Mouse (Mus musculus): ENCODE results near the gene Epb41. TPM values are rescaled to one million over a fixed set of nuclear protein-coding genes. Genes with fewer than 3 reads are reported as not detected.

Epb41 gene
- polyA plus RNA-seq, 1 experiment from 2014 or later: 139 TPM

- Histone ChIP-seq H3K4me2 (ENCODE audit: low read depth, low read length) (no peak overlapping the region), H3K9ac (replicated peaks; ENCODE audit: low read length) (no peak overlapping the region), H3K27me3 (ENCODE audit: control insufficient read depth, insufficient read depth, low read length) (no peaks in the 10 kb centered on the region), H3K4me1 (ENCODE audit: control insufficient read depth, insufficient read depth, low read length) (no peaks in the 10 kb centered on the region), H3K4me3 (ENCODE audit: low read depth, low read length) (no peak overlapping the region), H3K27ac (replicated peaks; ENCODE audit: low read depth, low read length) (no peak overlapping the region), H3K9me3 (replicated peaks; ENCODE audit: control insufficient read depth, low read length) (no peaks in the 10 kb centered on the region), H3K36me3 (replicated peaks; ENCODE audit: control insufficient read depth, insufficient read depth, low read depth, low read length) (no peaks in the 10 kb centered on the region)
- WGBS: 78% methylated on average over 2 of the region's 2 CpGs
- no peak for DNase-seq (ENCODE audit: low spot score)
- ATAC-seq (replicated peaks; ENCODE audit: insufficient number of reproducible peaks, low FRiP score, low TSS enrichment, low read depth): no peak
These were observed 49.9 kb downstream of the Epb41 start for GRCm38 (mm10) chr4:132025264-132025663.

- no peak for ATAC-seq (replicated peaks; ENCODE audit: insufficient number of reproducible peaks, low FRiP score, low TSS enrichment, low read depth)
- no peaks in the 10 kb centered on the region for H3K4me1 ChIP-seq (ENCODE audit: control insufficient read depth, insufficient read depth, low read length)
These were observed 51.3 kb downstream of the Epb41 start for GRCm38 (mm10) chr4:132023816-132024215.

GRCm38 (mm10) chr4:132022639-132023038, 52.5 kb downstream of the Epb41 start:
- ATAC-seq (replicated peaks; ENCODE audit: insufficient number of reproducible peaks, low FRiP score, low TSS enrichment, low read depth) (no peak), DNase-seq (ENCODE audit: low spot score) (no peak)
- no peak overlapping the region for H3K27ac ChIP-seq (replicated peaks; ENCODE audit: low read depth, low read length)
- no peaks in the 10 kb centered on the region for H3K9me3 ChIP-seq (replicated peaks; ENCODE audit: control insufficient read depth, low read length)
- no peaks in the 10 kb centered on the region for H3K4me1 ChIP-seq (ENCODE audit: control insufficient read depth, insufficient read depth, low read length)
- H3K27me3 ChIP-seq (ENCODE audit: control insufficient read depth, insufficient read depth, low read length): no peaks in the 10 kb centered on the region
- no peak overlapping the region for H3K4me2 ChIP-seq (ENCODE audit: low read depth, low read length)
- 96% methylated on average over 4 of the region's 4 CpGs for WGBS
- no peaks in the 10 kb centered on the region for H3K36me3 ChIP-seq (replicated peaks; ENCODE audit: control insufficient read depth, insufficient read depth, low read depth, low read length)
- H3K9ac ChIP-seq (replicated peaks; ENCODE audit: low read length): no peak overlapping the region
- no peak overlapping the region for H3K4me3 ChIP-seq (ENCODE audit: low read depth, low read length)

More at GRCm38 (mm10) chr4:132023816-132024215, 51.3 kb downstream of the Epb41 start:
- Histone ChIP-seq H3K27me3 (ENCODE audit: control insufficient read depth, insufficient read depth, low read length) (no peaks in the 10 kb centered on the region), H3K9ac (replicated peaks; ENCODE audit: low read length) (no peak overlapping the region), H3K4me3 (ENCODE audit: low read depth, low read length) (no peak overlapping the region), H3K36me3 (replicated peaks; ENCODE audit: control insufficient read depth, insufficient read depth, low read depth, low read length) (no peaks in the 10 kb centered on the region), H3K9me3 (replicated peaks; ENCODE audit: control insufficient read depth, low read length) (no peaks in the 10 kb centered on the region), H3K4me2 (ENCODE audit: low read depth, low read length) (no peak overlapping the region), H3K27ac (replicated peaks; ENCODE audit: low read depth, low read length) (no peak overlapping the region)
- 94% methylated on average over 2 of the region's 2 CpGs for WGBS
- no peak for DNase-seq (ENCODE audit: low spot score)

GRCm38 (mm10) chr4:132021883-132022282, 53.2 kb downstream of the Epb41 start:
- WGBS: 93% methylated on average over 7 of the region's 7 CpGs
- H3K9ac ChIP-seq (replicated peaks; ENCODE audit: low read length): no peak overlapping the region
- no peak overlapping the region for H3K27ac ChIP-seq (replicated peaks; ENCODE audit: low read depth, low read length)
- H3K36me3 ChIP-seq (replicated peaks; ENCODE audit: control insufficient read depth, insufficient read depth, low read depth, low read length): no peaks in the 10 kb centered on the region
- DNase-seq (ENCODE audit: low spot score) (no peak), ATAC-seq (replicated peaks; ENCODE audit: insufficient number of reproducible peaks, low FRiP score, low TSS enrichment, low read depth) (no peak)
- H3K4me3 ChIP-seq (ENCODE audit: low read depth, low read length): no peak overlapping the region
- H3K27me3 ChIP-seq (ENCODE audit: control insufficient read depth, insufficient read depth, low read length): no peaks in the 10 kb centered on the region
- H3K4me1 ChIP-seq (ENCODE audit: control insufficient read depth, insufficient read depth, low read length): no peaks in the 10 kb centered on the region
- H3K4me2 ChIP-seq (ENCODE audit: low read depth, low read length): no peak overlapping the region
- no peaks in the 10 kb centered on the region for H3K9me3 ChIP-seq (replicated peaks; ENCODE audit: control insufficient read depth, low read length)

GRCm38 (mm10) chr4:132018547-132018946, 56.6 kb downstream of the Epb41 start:
- Histone ChIP-seq H3K27me3 (ENCODE audit: control insufficient read depth, insufficient read depth, low read length) (no peaks in the 10 kb centered on the region), H3K4me1 (ENCODE audit: control insufficient read depth, insufficient read depth, low read length) (no peaks in the 10 kb centered on the region), H3K9me3 (replicated peaks; ENCODE audit: control insufficient read depth, low read length) (no peaks in the 10 kb centered on the region), H3K4me3 (ENCODE audit: low read depth, low read length) (no peak overlapping the region), H3K27ac (replicated peaks; ENCODE audit: low read depth, low read length) (no peak overlapping the region), H3K4me2 (ENCODE audit: low read depth, low read length) (no peak overlapping the region), H3K36me3 (replicated peaks; ENCODE audit: control insufficient read depth, insufficient read depth, low read depth, low read length) (no peaks in the 10 kb centered on the region), H3K9ac (replicated peaks; ENCODE audit: low read length) (no peak overlapping the region)
- DNase-seq (ENCODE audit: low spot score) (no peak), ATAC-seq (replicated peaks; ENCODE audit: insufficient number of reproducible peaks, low FRiP score, low TSS enrichment, low read depth) (no peak)
- WGBS: 37% methylated on average over 4 of the region's 4 CpGs

- H3K27me3 ChIP-seq (ENCODE audit: control insufficient read depth, insufficient read depth, low read length): no peaks in the 10 kb centered on the region
- H3K36me3 ChIP-seq (replicated peaks; ENCODE audit: control insufficient read depth, insufficient read depth, low read depth, low read length): no peaks in the 10 kb centered on the region
- ATAC-seq (replicated peaks; ENCODE audit: insufficient number of reproducible peaks, low FRiP score, low TSS enrichment, low read depth): no peak
- no peak overlapping the region for H3K27ac ChIP-seq (replicated peaks; ENCODE audit: low read depth, low read length)
- no peak overlapping the region for H3K4me3 ChIP-seq (ENCODE audit: low read depth, low read length)
- no peak overlapping the region for H3K4me2 ChIP-seq (ENCODE audit: low read depth, low read length)
- no peak for DNase-seq (ENCODE audit: low spot score)
- WGBS: 81% methylated on average over 3 of the region's 3 CpGs
- no peak overlapping the region for H3K9ac ChIP-seq (replicated peaks; ENCODE audit: low read length)
- no peaks in the 10 kb centered on the region for H3K9me3 ChIP-seq (replicated peaks; ENCODE audit: control insufficient read depth, low read length)
- H3K4me1 ChIP-seq (ENCODE audit: control insufficient read depth, insufficient read depth, low read length): no peaks in the 10 kb centered on the region
These were observed 59.7 kb downstream of the Epb41 start for GRCm38 (mm10) chr4:132015374-132015773.

- ATAC-seq (replicated peaks; ENCODE audit: insufficient number of reproducible peaks, low FRiP score, low TSS enrichment, low read depth) (no peak), DNase-seq (ENCODE audit: low spot score) (no peak)
- Histone ChIP-seq H3K27me3 (ENCODE audit: control insufficient read depth, insufficient read depth, low read length) (no peaks in the 10 kb centered on the region), H3K4me2 (ENCODE audit: low read depth, low read length) (no peak overlapping the region), H3K9me3 (replicated peaks; ENCODE audit: control insufficient read depth, low read length) (no peaks in the 10 kb centered on the region), H3K36me3 (replicated peaks; ENCODE audit: control insufficient read depth, insufficient read depth, low read depth, low read length) (no peaks in the 10 kb centered on the region; the same call in 1 of the 2 replicates), H3K27ac (replicated peaks; ENCODE audit: low read depth, low read length) (no peak overlapping the region), H3K4me3 (ENCODE audit: low read depth, low read length) (no peak overlapping the region), H3K9ac (replicated peaks; ENCODE audit: low read length) (no peak overlapping the region), H3K4me1 (ENCODE audit: control insufficient read depth, insufficient read depth, low read length) (no peaks in the 10 kb centered on the region)
- 66% methylated on average over 3 of the region's 3 CpGs for WGBS
These were observed 63.5 kb downstream of the Epb41 start for GRCm38 (mm10) chr4:132011619-132012018.

GRCm38 (mm10) chr4:132010416-132010815, 64.7 kb downstream of the Epb41 start:
- Histone ChIP-seq H3K36me3 (replicated peaks; ENCODE audit: control insufficient read depth, insufficient read depth, low read depth, low read length) (no peaks in the 10 kb centered on the region; the same call in none of the 2 replicates), H3K4me3 (ENCODE audit: low read depth, low read length) (no peak overlapping the region), H3K27me3 (ENCODE audit: control insufficient read depth, insufficient read depth, low read length) (no peaks in the 10 kb centered on the region), H3K4me2 (ENCODE audit: low read depth, low read length) (no peak overlapping the region), H3K4me1 (ENCODE audit: control insufficient read depth, insufficient read depth, low read length) (no peaks in the 10 kb centered on the region), H3K27ac (replicated peaks; ENCODE audit: low read depth, low read length) (no peak overlapping the region), H3K9me3 (replicated peaks; ENCODE audit: control insufficient read depth, low read length) (no peaks in the 10 kb centered on the region), H3K9ac (replicated peaks; ENCODE audit: low read length) (no peak overlapping the region)
- no peak for ATAC-seq (replicated peaks; ENCODE audit: insufficient number of reproducible peaks, low FRiP score, low TSS enrichment, low read depth)
- no peak for DNase-seq (ENCODE audit: low spot score)
- WGBS: 82% methylated on average over 8 of the region's 8 CpGs
